Mouse (Mus musculus): ENCODE data around the gene Pon3. TPM values are rescaled to one million over a fixed set of nuclear protein-coding genes. Genes with fewer than 3 reads are reported as not detected.
"Not testable (repeated sequence)": the region's sequence is repeated elsewhere in the genome, so short reads cannot be mapped to it uniquely, and the experiment has no call there.

Pon3 gene
- polyA plus RNA-seq, 1 experiment from 2014 or later = 7.9 TPM

DNA sequence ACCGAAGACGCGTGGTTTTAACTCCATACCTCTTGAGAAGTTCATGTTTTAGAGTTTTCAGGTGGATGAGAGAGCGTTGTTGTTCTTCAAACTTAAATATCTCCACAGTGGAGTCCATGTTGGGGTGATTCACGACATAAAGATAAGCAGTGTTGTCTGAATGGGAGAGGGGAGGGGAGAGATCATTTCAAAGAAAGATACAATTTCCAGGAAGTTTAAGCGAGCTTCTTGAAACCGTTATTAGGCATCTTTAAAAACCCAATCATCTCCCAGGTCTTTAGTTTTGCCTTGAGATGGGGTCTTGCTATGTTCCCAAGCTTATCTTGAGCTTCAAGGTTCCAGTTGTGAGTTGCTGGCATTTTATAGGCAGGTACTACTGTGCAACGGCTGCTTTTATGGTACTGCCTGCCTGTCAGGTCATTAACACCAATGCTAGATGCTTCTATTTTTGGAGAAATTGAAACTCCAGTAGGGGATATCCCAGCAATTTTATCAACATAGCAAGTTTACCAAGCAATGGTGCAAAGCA lies 19.2 kb downstream of the Pon3 start:
- Histone ChIP-seq H3K27ac (no peak overlapping the region), H3K4me3 (no peak overlapping the region), H3K9me3 (replicated peaks) (no peaks in the 10 kb centered on the region), H3K36me3 (no peaks in the 10 kb centered on the region), H3K27me3 (ENCODE audit: low read depth, poor library complexity, severe bottlenecking) (no peaks in the 10 kb centered on the region), H3K4me1 (no peaks in the 10 kb centered on the region)
- DNase-seq (ENCODE audit: low spot score) = no peak
- 91% methylated on average over 8 of the region's 8 CpGs for WGBS

DNA sequence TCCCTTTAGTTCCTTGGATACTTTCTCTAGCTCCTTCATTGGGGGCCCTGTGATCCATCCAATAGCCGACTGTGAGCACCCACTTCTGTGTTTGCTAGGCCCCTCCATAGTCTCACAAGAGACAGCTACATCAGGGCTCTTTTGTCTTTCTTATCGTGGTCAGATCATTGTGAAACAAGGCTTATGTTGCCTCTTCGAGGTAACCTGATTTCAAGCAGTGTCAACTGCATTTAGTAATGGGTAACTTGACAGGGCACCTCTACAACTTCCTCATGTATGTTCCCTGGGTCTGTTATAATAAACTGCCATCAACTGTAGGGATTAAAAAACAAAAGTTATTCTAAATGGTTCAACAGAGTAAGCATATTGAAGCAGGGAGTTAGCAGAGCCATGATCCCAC lies 21.5 kb downstream of the Pon3 start:
- Histone ChIP-seq H3K4me3 (no peak overlapping the region), H3K9me3 (replicated peaks) (no peaks in the 10 kb centered on the region), H3K27ac (no peak overlapping the region), H3K27me3 (ENCODE audit: low read depth, poor library complexity, severe bottlenecking) (no peaks in the 10 kb centered on the region), H3K4me1 (no peaks in the 10 kb centered on the region), H3K36me3 (no peaks in the 10 kb centered on the region)
- DNase-seq (ENCODE audit: low spot score) = no peak
- WGBS = 85% methylated on average over 3 of the region's 3 CpGs

- no peak overlapping the region for H3K27ac ChIP-seq
- no peak for DNase-seq (ENCODE audit: low spot score)
- no peak overlapping the region for H3K4me3 ChIP-seq
- H3K9me3 ChIP-seq (replicated peaks) = no peaks in the 10 kb centered on the region
- WGBS = 98% methylated on average over 1 of the region's 1 CpGs
- H3K27me3 ChIP-seq (ENCODE audit: low read depth, poor library complexity, severe bottlenecking) = no peaks in the 10 kb centered on the region
- no peaks in the 10 kb centered on the region for H3K36me3 ChIP-seq
- no peaks in the 10 kb centered on the region for H3K4me1 ChIP-seq
These were observed 22.3 kb downstream of the Pon3 start for GRCm38 (mm10) chr6:5233812-5234211.

DNA sequence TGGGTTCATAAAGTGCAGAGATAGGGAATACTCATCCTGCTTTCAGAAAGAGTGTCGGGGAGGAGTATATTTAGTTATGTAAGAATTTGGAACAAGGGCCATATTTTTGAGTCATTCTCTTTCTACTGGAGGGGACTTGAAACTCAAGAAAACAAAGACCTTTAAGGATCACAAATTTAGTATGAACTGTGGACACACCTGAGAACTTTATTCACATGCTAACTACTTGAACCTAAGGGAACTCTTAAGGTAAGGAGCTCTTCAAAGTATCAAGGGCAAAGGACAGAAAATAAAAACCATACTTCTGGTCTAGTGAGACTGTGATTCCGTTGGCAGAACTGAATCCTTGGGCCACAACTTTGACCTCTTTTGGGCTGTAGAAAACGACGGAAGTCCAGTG lies 24.1 kb downstream of the Pon3 start:
- no peaks in the 10 kb centered on the region for H3K4me1 ChIP-seq
- 90% methylated on average over 4 of the region's 4 CpGs for WGBS
- no peak overlapping the region for H3K27ac ChIP-seq
- no peaks in the 10 kb centered on the region for H3K36me3 ChIP-seq
- no peaks in the 10 kb centered on the region for H3K27me3 ChIP-seq (ENCODE audit: low read depth, poor library complexity, severe bottlenecking)
- H3K9me3 ChIP-seq (replicated peaks) = no peaks in the 10 kb centered on the region
- no peak for DNase-seq (ENCODE audit: low spot score)
- no peak overlapping the region for H3K4me3 ChIP-seq

DNA sequence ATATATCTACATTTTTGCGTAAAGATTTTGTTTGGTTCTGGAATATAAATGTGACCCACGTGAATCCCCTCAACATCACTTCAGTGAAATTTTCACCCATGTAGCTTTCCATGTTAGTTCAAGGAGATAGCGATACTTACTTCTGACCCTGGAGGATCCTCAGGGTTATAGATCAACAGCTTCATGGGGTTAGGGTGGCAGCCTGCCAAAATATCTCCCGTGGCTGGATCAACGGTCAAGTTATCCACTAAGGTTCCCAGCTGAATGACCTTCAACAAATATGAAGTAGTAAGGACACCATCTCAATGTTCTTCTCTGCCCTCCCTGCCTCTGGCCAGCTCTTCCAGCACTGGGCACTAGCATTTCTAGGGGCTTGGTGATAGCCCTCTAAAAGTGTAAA lies 25.8 kb downstream of the Pon3 start:
- H3K9me3 ChIP-seq (replicated peaks) = no peaks in the 10 kb centered on the region
- H3K27me3 ChIP-seq (ENCODE audit: low read depth, poor library complexity, severe bottlenecking) = no peaks in the 10 kb centered on the region
- no peak overlapping the region for H3K4me3 ChIP-seq
- no peak for DNase-seq (ENCODE audit: low spot score)
- no peaks in the 10 kb centered on the region for H3K4me1 ChIP-seq
- no peak overlapping the region for H3K27ac ChIP-seq
- no peaks in the 10 kb centered on the region for H3K36me3 ChIP-seq
- WGBS = 95% methylated on average over 5 of the region's 5 CpGs

DNA sequence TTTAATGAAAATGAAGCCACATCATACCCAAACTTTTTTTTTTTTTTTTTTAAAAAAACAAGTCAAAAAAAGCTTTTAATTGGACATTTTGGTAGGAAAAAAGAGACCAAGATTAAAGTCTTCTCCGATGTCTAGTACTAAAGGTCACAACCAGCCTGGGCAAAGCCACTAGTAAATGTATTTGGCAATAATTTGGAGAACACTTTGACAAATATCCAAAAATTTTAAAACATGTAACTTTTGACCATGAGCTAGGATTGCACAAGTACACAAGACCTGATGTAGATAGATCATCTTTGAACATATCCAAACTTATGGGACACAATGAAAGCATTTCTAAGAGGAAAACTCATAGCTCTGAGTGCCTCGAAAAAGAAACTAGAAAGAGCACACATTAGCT lies 32.5 kb downstream of the Pon3 start:
- not testable (repeated sequence) for H3K27ac ChIP-seq; H3K4me1 ChIP-seq; DNase-seq (ENCODE audit: low spot score); H3K36me3 ChIP-seq; H3K4me3 ChIP-seq; H3K9me3 ChIP-seq (replicated peaks); H3K27me3 ChIP-seq (ENCODE audit: low read depth, poor library complexity, severe bottlenecking)
- 96% methylated on average over 2 of the region's 2 CpGs for WGBS

GRCm38 (mm10) chr6:5222080-5222479 lies 34.0 kb downstream of the Pon3 start:
- Histone ChIP-seq H3K4me3 (no peak overlapping the region), H3K4me1 (peaks cover 5% of the 10 kb centered on the region; the same call in 1 of the 2 replicates), H3K9me3 (replicated peaks) (no peaks in the 10 kb centered on the region), H3K27me3 (ENCODE audit: low read depth, poor library complexity, severe bottlenecking) (no peaks in the 10 kb centered on the region), H3K36me3 (no peaks in the 10 kb centered on the region), H3K27ac (no peak overlapping the region)
- 72% methylated on average over 3 of the region's 3 CpGs for WGBS
- no peak for DNase-seq (ENCODE audit: low spot score)

GRCm38 (mm10) chr6:5218190-5218589 lies 37.9 kb downstream of the Pon3 start:
- Histone ChIP-seq H3K4me3 (no peak overlapping the region), H3K9me3 (replicated peaks) (no peaks in the 10 kb centered on the region), H3K4me1 (peaks cover 5% of the 10 kb centered on the region; the same call in 1 of the 2 replicates), H3K27me3 (ENCODE audit: low read depth, poor library complexity, severe bottlenecking) (no peaks in the 10 kb centered on the region), H3K36me3 (no peaks in the 10 kb centered on the region), H3K27ac (no peak overlapping the region)
- DNase-seq (ENCODE audit: low spot score) = no peak
- 96% methylated on average over 4 of the region's 4 CpGs for WGBS

GRCm38 (mm10) chr6:5207817-5208216 lies 48.3 kb downstream of the Pon3 start:
- H3K9me3 ChIP-seq (replicated peaks) = no peaks in the 10 kb centered on the region
- H3K27me3 ChIP-seq (ENCODE audit: low read depth, poor library complexity, severe bottlenecking) = no peaks in the 10 kb centered on the region
- H3K36me3 ChIP-seq = no peaks in the 10 kb centered on the region
- no peak overlapping the region for H3K27ac ChIP-seq
- no peak overlapping the region for H3K4me3 ChIP-seq
- WGBS = 81% methylated on average over 2 of the region's 2 CpGs
- no peak for DNase-seq (ENCODE audit: low spot score)
- H3K4me1 ChIP-seq = no peaks in the 10 kb centered on the region

- H3K9me3 ChIP-seq (replicated peaks) = 0 out of 2 replicates have a peak, but pooled peaks cover 2% of the 10 kb centered on the region
- peaks cover 3% of the 10 kb centered on the region; the same call in 1 of the 2 replicates for H3K27me3 ChIP-seq (ENCODE audit: low read depth, poor library complexity, severe bottlenecking)
- H3K36me3 ChIP-seq = no peaks in the 10 kb centered on the region
- peak; percentile 7 for DNase-seq (ENCODE audit: low spot score)
- no peaks in the 10 kb centered on the region for H3K4me1 ChIP-seq
- WGBS = 91% methylated on average over 3 of the region's 3 CpGs
- H3K4me3 ChIP-seq = no peak overlapping the region
- no peak overlapping the region for H3K27ac ChIP-seq
These were observed 56.2 kb downstream of the Pon3 start for GRCm38 (mm10) chr6:5199916-5200315.

- peak; percentile 22 for DNase-seq (ENCODE audit: low spot score)
- no peaks in the 10 kb centered on the region for H3K4me1 ChIP-seq
These were observed 56.6 kb downstream of the Pon3 start for GRCm38 (mm10) chr6:5199376-5199905.

DNA sequence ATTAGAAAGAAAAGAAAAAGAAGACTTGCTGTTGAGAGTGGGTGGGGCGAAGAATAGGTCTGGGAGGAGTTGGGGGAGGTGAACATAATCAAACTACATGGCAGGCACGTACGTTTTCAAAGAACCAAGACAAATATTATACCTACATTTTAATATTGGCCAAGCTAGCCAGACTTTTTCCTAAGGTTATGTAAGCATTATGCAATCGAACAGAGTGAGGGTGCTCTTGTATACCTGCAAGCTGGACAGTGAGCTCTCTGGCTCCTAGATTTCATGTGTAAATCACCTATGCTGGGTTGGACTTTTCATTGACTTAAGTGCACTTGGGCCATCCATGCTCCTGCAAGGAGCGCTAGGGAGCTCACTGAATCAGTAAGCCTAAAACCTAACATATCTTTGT lies 57.5 kb downstream of the Pon3 start:
- Histone ChIP-seq H3K27ac (no peak overlapping the region), H3K9me3 (replicated peaks) (0 out of 2 replicates have a peak, but pooled peaks cover 2% of the 10 kb centered on the region), H3K4me3 (no peak overlapping the region), H3K36me3 (no peaks in the 10 kb centered on the region), H3K27me3 (ENCODE audit: low read depth, poor library complexity, severe bottlenecking) (peaks cover 3% of the 10 kb centered on the region; the same call in 1 of the 2 replicates), H3K4me1 (peaks cover 6% of the 10 kb centered on the region)
- no peak for DNase-seq (ENCODE audit: low spot score)
- WGBS = 97% methylated on average over 5 of the region's 5 CpGs

More at GRCm38 (mm10) chr6:5199376-5199905, 56.6 kb downstream of the Pon3 start:
- Histone ChIP-seq H3K4me3 (no peak overlapping the region), H3K27ac (no peak overlapping the region), H3K9me3 (replicated peaks) (0 out of 2 replicates have a peak, but pooled peaks cover 2% of the 10 kb centered on the region), H3K36me3 (no peaks in the 10 kb centered on the region), H3K27me3 (ENCODE audit: low read depth, poor library complexity, severe bottlenecking) (peaks cover 3% of the 10 kb centered on the region; the same call in 1 of the 2 replicates)
- WGBS = 88% methylated on average over 8 of the region's 8 CpGs

GRCm38 (mm10) chr6:5193693-5194092 lies 62.4 kb downstream of the Pon3 start, which contains the start of gene Pon1:
TSS of gene Pon1 (minus strand) at chr6:5193946.
- no peak within 1 kb of the TSS for H3K4me3 ChIP-seq
- H3K27ac ChIP-seq = peak within 1 kb of the TSS; percentile 61; the same call in 1 of the 2 replicates
- peaks cover 10% of the 10 kb centered on the region for H3K4me1 ChIP-seq
- 36% methylated on average over 5 of the region's 5 CpGs for WGBS
- H3K9me3 ChIP-seq (replicated peaks) = 0 out of 2 replicates have a peak, but pooled peaks cover 2% of the 10 kb centered on the region
- no peak for DNase-seq (ENCODE audit: low spot score)
- no peaks in the 10 kb centered on the region for H3K36me3 ChIP-seq
- peaks cover 3% of the 10 kb centered on the region; the same call in 1 of the 2 replicates for H3K27me3 ChIP-seq (ENCODE audit: low read depth, poor library complexity, severe bottlenecking)

Data from limb, embryonic 10.5 days (tissue).